Mouse (Mus musculus) neural tube, embryonic 11.5 days (tissue): ENCODE results near the gene Ythdc1. TPM values are rescaled to one million over a fixed set of nuclear protein-coding genes. Genes with fewer than 3 reads are reported as not detected.
"Not testable (repeated sequence)": the region's sequence is repeated elsewhere in the genome, so short reads cannot be mapped to it uniquely, and the experiment has no call there.

Experiments used
- ATAC-seq: fragments of 200-750 bp; cut with Nextera tagmentation; 2 replicates; pipeline ENCODE4 v1.8.0; 2017; ENCODE audit warnings: moderate number of reproducible peaks, mild to moderate bottlenecking, moderate TSS enrichment, moderate library complexity; ENCODE audit not compliant: insufficient read depth, low FRiP score, low TSS enrichment
- DNase-seq: peaks from one replicate; pipeline ENCODE4 v3.0.0-alpha.2; 2015; ENCODE audit warnings: low spot score
- H3K27ac ChIP-seq: fragments of 300-500 bp; sonication (generic); 2 replicates; pipeline ENCODE4 v1.5.1; 2014; ENCODE audit warnings: low read depth, mild to moderate bottlenecking, low read length
- H3K27me3 ChIP-seq: fragments of 300-500 bp; sonication (generic); 2 replicates; pipeline ENCODE4 v1.6.1; 2014; ENCODE audit warnings: mild to moderate bottlenecking, low read length, mixed read lengths; ENCODE audit not compliant: control insufficient read depth, insufficient read depth
- H3K36me3 ChIP-seq: fragments of 300-500 bp; sonication (generic); 2 replicates; pipeline ENCODE4 v1.6.1; 2014; ENCODE audit warnings: mild to moderate bottlenecking, low read length, moderate library complexity, mixed read lengths; ENCODE audit not compliant: control insufficient read depth, insufficient read depth
- H3K4me1 ChIP-seq: fragments of 300-500 bp; sonication (generic); 2 replicates; pipeline ENCODE4 v1.6.1; 2014; ENCODE audit warnings: low read length, mixed read lengths; ENCODE audit not compliant: control insufficient read depth, insufficient read depth
- H3K4me2 ChIP-seq: fragments of 300-500 bp; sonication (generic); 2 replicates; pipeline ENCODE4 v1.6.1; 2014; ENCODE audit warnings: low read depth, mild to moderate bottlenecking, moderate library complexity
- H3K4me3 ChIP-seq: fragments of 300-500 bp; sonication (generic); 2 replicates; pipeline ENCODE4 v1.5.1; 2014; ENCODE audit warnings: low read depth, low read length
- H3K9ac ChIP-seq: fragments of 300-500 bp; sonication (generic); 2 replicates; pipeline ENCODE4 v1.6.1; 2014; ENCODE audit warnings: mild to moderate bottlenecking, low read length
- H3K9me3 ChIP-seq: fragments of 300-500 bp; sonication (generic); 2 replicates; pipeline ENCODE4 v1.6.1; 2016; ENCODE audit warnings: low read length; ENCODE audit not compliant: control insufficient read depth
- WGBS: fragments of 180-500 bp; shearing (Covaris S2); extraction: QIAGEN DNeasy Blood & Tissue Kit; methylation state at CpG from one replicate; pipeline ENCODE4 v1.1.7; 2014; 5-methylcytosine and 5-hydroxymethylcytosine counted together
- polyA plus RNA-seq: library from polyadenylated mRNA; unstranded; fragments of >200 nt; fragmentation: Nextera tagmentation; extraction: Ambion mirVana; gene quantifications from 2 replicates; pipeline ENCODE4 v1.2.1, GENCODE M21; 2014

Ythdc1 gene
- polyA plus RNA-seq, 1 experiment from 2014 or later, result 54.6 TPM

DNA sequence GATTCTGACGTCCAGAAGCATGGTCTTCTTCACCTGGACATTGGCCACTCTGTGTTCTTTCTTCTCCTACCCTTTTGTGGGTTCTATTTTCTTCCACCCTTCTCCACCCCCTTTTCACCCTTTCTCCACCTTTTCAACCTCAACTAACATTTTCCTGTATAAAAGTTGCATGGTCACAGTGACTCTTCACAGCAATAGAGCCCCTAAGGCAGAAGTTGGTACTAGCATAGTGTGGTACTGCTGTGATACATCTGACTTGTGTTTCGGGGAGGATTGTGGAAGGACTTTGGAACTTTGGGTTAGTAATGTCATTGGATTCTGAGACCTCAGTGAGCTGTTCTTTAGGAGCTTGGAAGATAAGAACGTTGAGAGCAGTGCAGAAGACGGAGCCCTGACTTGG, 11.8 kb upstream of the Ythdc1 start:
- H3K9ac ChIP-seq, result no peak overlapping the region

DNA sequence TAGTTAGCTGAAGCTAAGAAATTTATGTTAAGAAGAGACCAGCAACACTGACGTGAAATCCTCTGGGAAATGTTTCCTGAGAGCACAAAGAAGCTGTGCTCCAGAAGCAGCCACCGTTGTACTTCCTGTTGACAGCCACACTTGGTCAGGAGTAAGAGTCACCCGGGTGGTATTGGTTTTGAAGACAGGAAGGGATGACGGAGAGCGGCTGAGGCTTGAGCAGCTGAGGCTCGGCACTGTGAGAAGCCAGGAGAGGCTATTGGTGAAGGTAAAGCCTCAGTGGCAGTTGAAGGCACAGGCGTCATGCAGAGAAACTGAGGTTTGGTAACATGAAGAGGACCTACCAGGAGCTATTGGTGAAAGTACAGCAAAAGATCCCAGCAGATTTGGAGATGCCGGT, 11.2 kb upstream of the Ythdc1 start:
- Histone ChIP-seq H3K27me3 (no peaks in the 10 kb centered on the region), H3K9ac (no peak overlapping the region), H3K4me2 (no peak overlapping the region), H3K36me3 (no peaks in the 10 kb centered on the region), H3K4me3 (no peak overlapping the region), H3K27ac (no peak overlapping the region), H3K9me3 (no peaks in the 10 kb centered on the region), H3K4me1 (no peaks in the 10 kb centered on the region)
- ATAC-seq (no peak), DNase-seq (no peak)
- 80% methylated on average over 8 of the region's 8 CpGs for WGBS

More for the DNA sequence above, 11.8 kb upstream of the Ythdc1 start:
- no peaks in the 10 kb centered on the region for H3K4me1 ChIP-seq
- no peaks in the 10 kb centered on the region for H3K27me3 ChIP-seq
- ATAC-seq, result no peak
- H3K36me3 ChIP-seq, result no peaks in the 10 kb centered on the region
- 75% methylated on average over 4 of the region's 4 CpGs for WGBS
- H3K4me3 ChIP-seq, result no peak overlapping the region
- H3K4me2 ChIP-seq, result no peak overlapping the region
- no peaks in the 10 kb centered on the region for H3K9me3 ChIP-seq
- no peak for DNase-seq
- H3K27ac ChIP-seq, result no peak overlapping the region

DNA sequence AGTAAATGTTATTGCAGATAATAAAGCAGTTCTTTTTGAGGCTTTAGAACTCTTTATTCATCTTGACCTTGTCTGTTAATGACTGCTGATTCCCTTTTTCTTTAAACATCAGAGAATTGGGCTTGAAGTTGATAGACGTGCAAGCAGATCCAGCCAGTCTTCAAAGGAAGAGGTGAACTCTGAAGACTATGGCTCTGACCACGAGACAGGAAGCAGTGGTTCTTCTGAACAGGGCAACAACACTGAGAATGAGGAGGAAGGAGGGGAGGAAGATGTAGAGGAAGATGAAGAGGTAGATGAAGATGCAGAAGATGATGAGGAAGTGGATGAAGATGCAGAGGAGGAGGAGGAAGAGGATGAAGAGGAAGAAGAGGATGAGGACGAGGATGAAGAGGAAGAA, 12.8 kb downstream of the Ythdc1 start:
- Histone ChIP-seq H3K9me3 (no peaks in the 10 kb centered on the region), H3K27me3 (no peaks in the 10 kb centered on the region), H3K4me2 (no peak overlapping the region), H3K9ac (no peak overlapping the region), H3K4me1 (no peaks in the 10 kb centered on the region), H3K36me3 (peaks cover 4% of the 10 kb centered on the region), H3K27ac (no peak overlapping the region), H3K4me3 (no peak overlapping the region)
- no peak for ATAC-seq
- DNase-seq, result no peak
- WGBS, result 82% methylated on average over 3 of the region's 3 CpGs

DNA sequence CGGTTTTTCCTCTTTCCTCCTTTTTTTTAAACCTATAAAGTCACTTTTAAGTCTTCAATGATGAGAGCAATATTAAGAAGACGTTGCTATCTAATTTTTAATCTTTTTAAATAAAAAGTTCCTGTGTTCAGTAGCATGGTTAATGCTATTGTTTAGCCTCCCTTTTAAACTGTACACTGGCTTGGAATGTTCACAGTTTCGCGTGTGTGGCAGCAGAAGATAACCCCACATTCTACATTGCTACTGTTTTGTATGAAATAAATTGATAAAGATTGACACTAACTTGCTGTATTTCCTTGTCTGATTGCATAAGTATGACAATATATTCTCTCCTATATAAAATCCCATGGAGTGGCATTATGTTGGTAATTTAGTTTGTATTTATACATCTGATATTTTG, 32.4 kb downstream of the Ythdc1 start:
- not testable (repeated sequence) for H3K27me3 ChIP-seq
- 92% methylated on average over 4 of the region's 4 CpGs for WGBS

DNA sequence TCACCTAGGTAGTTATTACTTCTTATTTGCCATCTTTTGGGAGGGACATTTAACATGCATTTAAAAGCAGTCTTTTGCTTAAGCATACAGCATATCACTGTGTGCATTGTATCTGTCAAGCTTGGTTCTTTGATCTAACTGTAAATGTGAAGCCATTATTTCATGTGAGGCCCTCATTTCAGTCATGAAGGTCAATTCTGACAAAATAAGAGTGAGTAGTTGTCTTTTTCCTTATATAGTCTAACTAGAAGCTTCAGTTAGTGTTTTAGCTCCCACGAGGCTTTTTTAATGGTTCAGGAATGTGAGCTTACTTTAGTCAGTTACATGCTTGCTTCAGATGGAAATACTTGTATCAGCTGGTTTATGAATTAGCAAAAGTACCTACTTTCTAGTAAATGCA, 34.1 kb downstream of the Ythdc1 start:
- 83% methylated on average over 1 of the region's 1 CpGs for WGBS
- no peak for ATAC-seq
- H3K4me3 ChIP-seq, result no peak overlapping the region
- H3K4me1 ChIP-seq, result no peaks in the 10 kb centered on the region
- peaks cover 2% of the 10 kb centered on the region; the same call in 1 of the 2 replicates for H3K36me3 ChIP-seq
- no peak overlapping the region for H3K4me2 ChIP-seq
- H3K9ac ChIP-seq, result no peak overlapping the region
- H3K9me3 ChIP-seq, result no peaks in the 10 kb centered on the region
- DNase-seq, result no peak
- no peaks in the 10 kb centered on the region for H3K27me3 ChIP-seq
- H3K27ac ChIP-seq, result no peak overlapping the region

More for the DNA sequence above, 32.4 kb downstream of the Ythdc1 start:
- H3K4me2 ChIP-seq, H3K4me1 ChIP-seq, DNase-seq, ATAC-seq, H3K36me3 ChIP-seq, H3K27ac ChIP-seq, H3K4me3 ChIP-seq, H3K9me3 ChIP-seq, H3K9ac ChIP-seq: not testable (repeated sequence)

DNA sequence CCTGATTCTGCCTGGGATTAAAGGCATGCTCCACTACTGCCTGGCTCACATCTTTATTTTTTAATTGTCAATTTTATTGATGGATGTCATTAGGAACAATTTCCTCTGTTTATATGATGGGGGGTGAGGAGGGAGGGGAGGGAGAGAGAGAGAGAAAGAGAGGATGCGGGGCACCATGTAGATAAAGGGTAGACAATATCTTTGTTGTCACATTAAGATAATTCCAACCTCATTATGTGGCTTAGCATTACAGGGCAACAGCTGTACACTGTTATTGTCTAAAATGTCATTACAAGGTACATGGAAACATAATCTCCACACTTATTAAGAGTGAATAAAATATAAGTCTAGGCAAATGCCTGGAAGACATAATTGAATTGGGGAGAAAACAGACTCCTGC, 35.5 kb downstream of the Ythdc1 start:
- DNase-seq (no peak), ATAC-seq (no peak)
- 90% methylated on average over 1 of the region's 1 CpGs for WGBS
- Histone ChIP-seq H3K9me3 (no peaks in the 10 kb centered on the region), H3K4me1 (no peaks in the 10 kb centered on the region), H3K4me3 (no peak overlapping the region), H3K27me3 (no peaks in the 10 kb centered on the region), H3K9ac (no peak overlapping the region), H3K36me3 (peaks cover 2% of the 10 kb centered on the region; the same call in 1 of the 2 replicates), H3K27ac (no peak overlapping the region), H3K4me2 (no peak overlapping the region)

DNA sequence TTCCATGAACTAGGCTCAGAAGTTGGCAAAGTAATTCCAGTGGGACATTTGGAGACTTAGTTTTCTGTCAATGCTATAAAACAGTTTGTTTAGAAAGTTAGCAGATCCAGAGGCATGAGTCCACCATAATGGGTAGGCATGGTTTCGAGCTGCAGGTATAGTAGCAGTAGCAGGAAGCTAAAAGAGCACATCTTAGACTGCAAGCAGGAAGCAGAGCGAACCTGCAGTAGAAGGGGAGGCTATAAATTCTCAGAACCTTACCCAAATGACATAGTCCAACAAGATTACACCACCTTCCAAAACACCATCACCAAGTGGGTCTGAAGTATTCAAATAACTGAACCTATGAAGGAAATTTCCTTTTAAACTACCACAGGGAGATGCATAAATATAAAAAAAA, 36.2 kb downstream of the Ythdc1 start:
- Histone ChIP-seq H3K4me3 (no peak overlapping the region), H3K9ac (no peak overlapping the region), H3K27me3 (no peaks in the 10 kb centered on the region), H3K4me2 (no peak overlapping the region), H3K36me3 (peaks cover 2% of the 10 kb centered on the region; the same call in 1 of the 2 replicates), H3K9me3 (no peaks in the 10 kb centered on the region), H3K4me1 (no peaks in the 10 kb centered on the region), H3K27ac (no peak overlapping the region)
- no peak for ATAC-seq
- 90% methylated on average over 2 of the region's 2 CpGs for WGBS
- no peak for DNase-seq

DNA sequence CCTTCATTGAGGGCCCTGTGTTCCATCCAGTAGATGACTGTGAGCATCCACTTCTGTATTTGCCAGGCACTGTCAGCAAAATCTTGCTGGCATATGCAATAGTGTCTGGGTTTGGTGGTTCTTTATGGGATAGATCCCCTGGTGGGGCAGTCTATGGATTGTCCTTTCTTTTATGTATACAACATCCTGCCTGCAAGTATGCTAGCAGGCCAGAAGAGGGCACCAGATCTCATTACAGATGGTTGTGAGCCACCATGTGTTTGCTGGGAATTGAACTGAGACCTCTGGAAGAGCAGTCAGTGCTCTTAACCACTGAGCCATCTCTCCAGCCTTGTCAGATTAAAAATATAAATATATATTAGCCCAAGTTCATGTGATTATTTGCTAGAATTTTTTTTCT, 37.2 kb downstream of the Ythdc1 start:
- not testable (repeated sequence) for ATAC-seq, DNase-seq, H3K27me3 ChIP-seq, H3K9me3 ChIP-seq, H3K4me2 ChIP-seq, H3K36me3 ChIP-seq, H3K4me1 ChIP-seq, H3K4me3 ChIP-seq, H3K27ac ChIP-seq, H3K9ac ChIP-seq

DNA sequence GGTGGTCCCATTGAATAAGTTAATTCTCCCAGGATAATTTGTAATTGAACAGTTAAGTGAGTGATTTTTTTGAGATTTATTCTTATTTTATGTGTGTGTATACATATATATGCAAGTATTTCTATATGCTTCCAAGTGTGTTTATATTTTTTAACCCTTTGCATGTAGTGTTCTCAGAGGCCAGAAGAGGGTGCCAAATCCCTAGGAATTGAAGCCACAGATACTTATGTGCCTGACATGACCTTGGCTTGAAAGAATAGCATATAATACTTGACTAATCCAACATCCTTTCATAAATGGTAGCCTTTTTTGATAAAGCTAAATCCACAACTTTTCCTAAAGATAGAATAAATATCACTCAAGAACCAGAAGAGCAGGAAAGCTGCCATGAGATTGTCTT, 46.1 kb downstream of the Ythdc1 start:
- Histone ChIP-seq H3K4me1 (no peaks in the 10 kb centered on the region), H3K9me3 (no peaks in the 10 kb centered on the region), H3K4me3 (no peak overlapping the region), H3K27ac (no peak overlapping the region), H3K27me3 (no peaks in the 10 kb centered on the region), H3K4me2 (no peak overlapping the region), H3K36me3 (no peaks in the 10 kb centered on the region), H3K9ac (no peak overlapping the region)
- DNase-seq (peak; percentile 35), ATAC-seq (no peak)
